Mouse (Mus musculus) E14TG2a.4 (cell line): Measurements from ENCODE around the gene Galr3.

Experiments used
- CTCF ChIP-seq: conservative IDR thresholded peaks from 2 replicates; pipeline ENCODE4 v1.5.1; 2014; ENCODE audit warnings: low read length
- NANOG ChIP-seq: IDR thresholded peaks from 2 replicates; pipeline ENCODE4 v1.6.1; 2014; ENCODE audit warnings: borderline replicate concordance, low read length, mixed read lengths
- POU5F1 ChIP-seq: IDR thresholded peaks from 2 replicates; pipeline ENCODE4 v1.6.1; 2014; ENCODE audit warnings: low read length, borderline replicate concordance

GRCm38 (mm10) chr15:79048186-79048585, 6.5 kb downstream of the Galr3 start:
- no peak for TF ChIP-seq CTCF
- TF ChIP-seq POU5F1 = no peak
- TF ChIP-seq NANOG = no peak
